Mouse (Mus musculus) layer of hippocampus, postnatal 25 days (tissue): ENCODE data around the gene Gm648. TPM values are rescaled to one million over a fixed set of nuclear protein-coding genes. Genes with fewer than 3 reads are reported as not detected.
"Not testable (repeated sequence)": the region's sequence is repeated elsewhere in the genome, so short reads cannot be mapped to it uniquely, and the experiment has no call there.

ENCODE experiments used
- DNase-seq, 2 experiments: peaks; one replicate each; pipeline ENCODE4 v3.0.0; 2022; ENCODE audit warnings: mixed read lengths in 2 of 2, low spot score in 1 of 2; ENCODE audit errors: extremely low spot score in 1 of 2
- microRNA-seq, 2 experiments: library from miRNA; unstranded; fragments of <30 nt; microRNA quantifications; one replicate each; pipeline ENCODE4 v1.2.0; 2021
- total RNA-seq, 2 experiments: library from RNA; stranded (reverse); gene quantifications; 2 replicates each; pipeline ENCODE4 v1.2.3; 2021

The Gm648 gene
- not detected for total RNA-seq

DNA sequence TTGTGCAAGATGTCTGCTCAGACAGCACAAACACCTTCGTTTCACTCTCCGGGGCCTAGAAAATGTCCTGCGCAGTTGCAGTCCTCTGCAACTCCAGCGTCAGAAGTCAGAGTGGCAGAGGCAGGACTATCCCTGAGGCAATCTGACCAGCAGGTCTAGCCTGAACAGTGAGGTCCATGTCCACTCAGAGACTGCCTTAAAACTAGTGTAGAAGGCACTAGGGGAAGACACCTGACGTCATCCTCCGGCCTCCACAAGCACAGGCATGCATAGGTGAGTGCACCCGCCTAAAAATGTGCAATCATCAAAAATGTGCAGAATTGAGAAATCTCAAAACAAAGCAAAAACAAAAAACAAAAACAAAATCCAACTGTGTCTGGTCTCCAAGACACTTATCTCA, at the start of gene Gm648:
Gene Gm648, minus strand, starts transcription at position 101 of the 400 bp plus-strand sequence.
- no peak for DNase-seq

GRCm38 (mm10) chrX:56597887-56598640, 48.7 kb upstream of the Gm648 start, which contains the start of gene Mmgt1:
Gene Mmgt1, minus strand, starts transcription at chrX:56598069.
- peak; percentile 73 to 75 for DNase-seq

GRCm38 (mm10) chrX:56597219-56597886, 47.9 kb upstream of the Gm648 start:
- DNase-seq, result no peak

GRCm38 (mm10) chrX:56578200-56578599, 28.8 kb upstream of the Gm648 start:
- DNase-seq, result no peak

DNA sequence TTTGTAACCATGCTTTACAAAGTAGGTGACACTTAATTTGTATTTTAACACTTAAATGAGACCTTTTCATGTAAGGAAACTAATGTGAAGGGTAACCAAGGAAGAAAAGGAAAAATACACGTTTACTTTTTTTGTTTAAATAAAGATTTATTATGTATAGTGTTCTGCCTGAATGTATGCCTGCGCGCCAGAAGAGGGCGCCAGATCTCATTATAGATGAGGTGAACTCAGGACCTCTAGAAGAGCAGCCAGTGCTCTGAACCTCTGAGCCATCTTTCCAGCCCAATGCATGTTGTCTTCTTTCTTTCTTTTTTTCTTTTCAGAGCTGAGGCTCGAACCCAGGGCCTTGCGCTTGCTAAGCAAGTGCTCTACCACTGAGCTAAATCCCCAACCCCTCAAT, 23.1 kb upstream of the Gm648 start:
- DNase-seq, result peak in 1 of 2 experiments; percentile 7

DNA sequence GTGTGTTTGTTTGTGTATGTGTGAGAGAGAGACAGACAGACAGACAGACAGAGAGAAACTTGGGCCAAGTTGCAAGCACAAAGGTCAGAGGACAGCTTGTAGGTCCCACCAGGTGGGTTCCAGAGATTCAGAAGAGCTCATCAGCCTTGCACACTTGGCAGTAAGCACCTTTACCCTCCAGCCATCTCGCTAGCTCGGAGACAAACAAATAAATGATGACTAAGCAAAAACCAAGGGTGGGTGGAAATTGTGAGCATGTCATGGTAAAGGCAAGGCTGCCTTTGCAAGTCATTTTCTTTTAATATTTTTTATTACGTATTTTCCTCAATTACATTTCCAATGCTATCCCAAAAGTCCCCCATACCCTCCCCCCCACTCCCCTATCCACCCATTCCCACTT, 4.2 kb upstream of the Gm648 start:
- no peak for DNase-seq

DNA sequence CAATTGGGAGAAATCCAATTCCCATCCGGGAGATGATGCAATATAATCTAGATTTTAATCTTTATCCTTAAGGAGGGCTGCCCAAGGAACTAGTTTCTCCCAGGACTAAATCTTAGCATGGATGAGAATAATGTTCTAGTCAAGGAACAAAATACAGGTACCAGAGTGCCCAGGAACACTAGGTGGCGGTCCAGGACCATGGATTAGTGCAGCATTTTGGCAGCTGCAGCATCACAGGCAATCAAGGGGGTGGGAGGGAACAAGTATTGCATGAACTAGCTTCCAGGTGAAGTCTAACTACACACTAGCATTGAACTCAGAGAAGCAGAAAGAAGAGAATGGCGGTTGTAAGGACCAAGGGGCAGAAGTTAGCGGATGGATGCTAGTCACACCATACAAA, 12.2 kb downstream of the Gm648 start:
- DNase-seq, result peak; percentile 14 to 48

DNA sequence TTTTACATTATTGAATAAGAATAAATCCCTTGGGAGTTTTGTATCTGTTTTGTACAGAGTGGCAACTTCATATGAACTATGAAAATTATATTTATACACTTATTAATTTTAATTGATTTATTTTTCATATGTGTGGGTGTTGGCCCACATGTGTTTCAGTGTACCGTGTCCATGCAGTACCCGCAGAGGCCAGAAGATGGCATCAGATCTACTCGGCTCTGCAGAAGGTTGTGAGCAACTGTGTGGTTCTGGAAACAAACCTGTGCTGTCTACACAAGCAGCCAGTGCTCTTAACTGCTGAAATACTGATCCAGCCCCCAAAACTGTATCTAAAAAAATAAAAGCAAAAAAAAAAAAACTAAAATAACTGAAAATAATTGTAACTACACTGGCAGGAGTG, 18.1 kb downstream of the Gm648 start:
- peak; percentile 37 to 80 for DNase-seq

- not testable (repeated sequence) for DNase-seq
Measured at GRCm38 (mm10) chrX:56524442-56524841, 25.0 kb downstream of the Gm648 start, which contains the start of gene Gm10477. Gene Gm10477, plus strand, starts transcription at chrX:56524742.

DNA sequence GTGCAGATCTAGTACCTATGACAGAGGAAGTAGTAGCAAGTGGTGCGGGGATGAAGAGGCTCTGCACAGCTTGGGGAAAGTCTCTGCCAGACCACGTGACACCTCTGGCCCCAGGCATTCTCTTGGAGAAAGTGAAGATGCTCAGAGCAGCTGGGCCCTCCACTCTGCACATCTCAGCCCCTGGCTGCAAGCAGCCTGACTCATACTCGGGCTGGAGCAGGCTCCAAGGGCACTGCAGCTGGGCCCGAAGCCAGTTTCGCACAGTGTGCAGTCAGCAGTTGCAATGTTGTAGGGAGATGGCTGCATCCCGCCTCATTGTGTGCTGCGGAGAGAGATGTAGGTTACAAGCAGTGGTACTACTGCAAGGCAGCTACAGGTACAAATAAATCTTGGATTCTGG, 52.2 kb downstream of the Gm648 start:
- no peak for DNase-seq

Small RNAs within 50 kb of the gene (microRNA-seq; reads per million reads assigned to microRNA genes)
- 0 to 0.92 reads per million in 2 experiments for gene Mir5116

Other genes with a start within 250 kb of the Gm648 start
- 1 to 10 TPM; 3.7 to 4.3 TPM for gene Zfp449, start 203.2 kb downstream of the Gm648 start, total RNA-seq
- 10 to 100 TPM; 20.8 to 22.6 TPM for gene Smim10l2a, start 175.0 kb downstream of the Gm648 start, total RNA-seq
- gene Gm2174, start 101.6 kb downstream of the Gm648 start, total RNA-seq, result not detected
- 10 to 100 TPM; 26.4 to 39.0 TPM for gene Ints6l, start 94.7 kb downstream of the Gm648 start, total RNA-seq
- not detected for gene Gm10477, start 24.9 kb downstream of the Gm648 start, total RNA-seq
- gene Mmgt1, start 48.5 kb upstream of the Gm648 start, total RNA-seq, result 10 to 100 TPM; 26.6 to 30.4 TPM
- gene Slc9a6, start 60.2 kb upstream of the Gm648 start, total RNA-seq, result 100 to 1,000 TPM; 102 to 103 TPM
- 10 to 100 TPM; 72.9 to 95.9 TPM for gene Fhl1, start 182.2 kb upstream of the Gm648 start, total RNA-seq